Mouse (Mus musculus): ENCODE results near the gene Enox1.

GRCm38 (mm10) chr14:77475134-77475820, 318.7 kb downstream of the Enox1 start:
- no peak for TF ChIP-seq CTCF (IDR thresholded peaks at IDR 0.05; ENCODE audit: extremely low read depth, insufficient read length, insufficient replicate concordance, low read depth, low read length)
- no peak for TF ChIP-seq POLR2A (IDR thresholded peaks at IDR 0.05; ENCODE audit: low read depth, low read length)
